Mouse (Mus musculus): Measurements from ENCODE around the gene Sp3.

GRCm38 (mm10) chr2:73023803-73024202 is 43.6 kb upstream of the Sp3 start:
- TF ChIP-seq CTCF (IDR thresholded peaks at IDR 0.05; ENCODE audit: low read depth, low read length) (no peak), TAL1 (conservative IDR thresholded peaks at IDR 0.05; ENCODE audit: low read depth, low read length) (no peak), GATA1 (IDR thresholded peaks at IDR 0.05; ENCODE audit: borderline replicate concordance, low read length) (no peak), GATA2 (IDR thresholded peaks at IDR 0.05; ENCODE audit: borderline replicate concordance, low read depth, low read length) (no peak), POLR2AphosphoS5 (IDR thresholded peaks at IDR 0.05; ENCODE audit: insufficient replicate concordance, low read depth, low read length) (no peak)

Measured in G1E (cell line).